Mouse (Mus musculus) kidney, adult 9 months (tissue): ENCODE data around the gene Spock1.
A peak's percentile ranks its signal among the peaks of the same experiment; 100 is the strongest.

ENCODE experiments used
- DNase-seq: peaks from one replicate; pipeline ENCODE4 v3.0.0; 2022

Gene Spock1

GRCm38 (mm10) chr13:57588558-57589273 lies 319.4 kb downstream of the Spock1 start:
- no peak for DNase-seq

- DNase-seq = no peak
Observed at GRCm38 (mm10) chr13:57585131-57585530, 323.0 kb downstream of the Spock1 start.

- DNase-seq = no peak
Observed at GRCm38 (mm10) chr13:57582314-57582976, 325.7 kb downstream of the Spock1 start.

GRCm38 (mm10) chr13:57577541-57578244 lies 330.4 kb downstream of the Spock1 start:
- DNase-seq = no peak

GRCm38 (mm10) chr13:57573501-57573900 lies 334.6 kb downstream of the Spock1 start:
- DNase-seq = no peak

- DNase-seq = no peak
Observed at GRCm38 (mm10) chr13:57568404-57568803, 339.7 kb downstream of the Spock1 start.

- no peak for DNase-seq
Observed at GRCm38 (mm10) chr13:57555186-57555585, 352.9 kb downstream of the Spock1 start.

GRCm38 (mm10) chr13:57549743-57550142 lies 358.4 kb downstream of the Spock1 start:
- no peak for DNase-seq

- no peak for DNase-seq
Observed at GRCm38 (mm10) chr13:57536988-57537547, 371.1 kb downstream of the Spock1 start.

- DNase-seq = no peak
Observed at GRCm38 (mm10) chr13:57534325-57534724, 373.8 kb downstream of the Spock1 start.

- DNase-seq = no peak
Observed at GRCm38 (mm10) chr13:57525946-57526345, 382.2 kb downstream of the Spock1 start.

- no peak for DNase-seq
Observed at GRCm38 (mm10) chr13:57524546-57524945, 383.6 kb downstream of the Spock1 start.

- no peak for DNase-seq
Observed at GRCm38 (mm10) chr13:57523366-57523765, 384.8 kb downstream of the Spock1 start.

- no peak for DNase-seq
Observed at GRCm38 (mm10) chr13:57522319-57522718, 385.8 kb downstream of the Spock1 start.

GRCm38 (mm10) chr13:57521152-57521551 lies 387.0 kb downstream of the Spock1 start:
- DNase-seq = peak; percentile 8

GRCm38 (mm10) chr13:57519790-57520189 lies 388.3 kb downstream of the Spock1 start:
- no peak for DNase-seq

- DNase-seq = no peak
Observed at GRCm38 (mm10) chr13:57515737-57516136, 392.4 kb downstream of the Spock1 start.

- no peak for DNase-seq
Observed at GRCm38 (mm10) chr13:57501552-57501951, 406.6 kb downstream of the Spock1 start.

GRCm38 (mm10) chr13:57496778-57497177 lies 411.4 kb downstream of the Spock1 start:
- peak; percentile 9 for DNase-seq

GRCm38 (mm10) chr13:57494838-57495237 lies 413.3 kb downstream of the Spock1 start:
- DNase-seq = no peak

GRCm38 (mm10) chr13:57488926-57489325 lies 419.2 kb downstream of the Spock1 start:
- no peak for DNase-seq

GRCm38 (mm10) chr13:57484426-57485168 lies 423.5 kb downstream of the Spock1 start:
- DNase-seq = no peak

- peak; percentile 19 for DNase-seq
Observed at GRCm38 (mm10) chr13:57476700-57477099, 431.4 kb downstream of the Spock1 start.
